Mouse (Mus musculus) embryonic facial prominence, embryonic 11.5 days (tissue): ENCODE data around the gene Gm10073. TPM values are rescaled to one million over a fixed set of nuclear protein-coding genes. Genes with fewer than 3 reads are reported as not detected.
A peak's percentile ranks its signal among the peaks of the same experiment; 100 is the strongest.
"Not testable (repeated sequence)": the region's sequence is repeated elsewhere in the genome, so short reads cannot be mapped to it uniquely, and the experiment has no call there.

Source experiments
- ATAC-seq: fragments of 200-750 bp; cut with Nextera tagmentation; replicated peaks from 2 replicates; pipeline ENCODE4 v1.8.0; 2017; ENCODE audit warnings: low read depth; ENCODE audit not compliant: insufficient number of reproducible peaks, low FRiP score, low TSS enrichment
- DNase-seq: peaks from one replicate; pipeline ENCODE4 v3.0.0-alpha.2; 2015; ENCODE audit warnings: low spot score
- H3K27ac ChIP-seq: fragments of 300-500 bp; sonication (generic); replicated peaks from 2 replicates; pipeline ENCODE4 v1.5.1; 2014; ENCODE audit warnings: mild to moderate bottlenecking, low read depth, low read length, control low read depth
- H3K27me3 ChIP-seq: fragments of 300-500 bp; sonication (generic); 2 replicates; pipeline ENCODE4 v1.6.1; 2014; ENCODE audit warnings: mild to moderate bottlenecking, low read length, moderate library complexity, mixed read lengths; ENCODE audit not compliant: control insufficient read depth, insufficient read depth
- H3K36me3 ChIP-seq: fragments of 300-500 bp; sonication (generic); replicated peaks from 2 replicates; pipeline ENCODE4 v1.6.1; 2014; ENCODE audit warnings: low read depth, mild to moderate bottlenecking, low read length, moderate library complexity, mixed read lengths; ENCODE audit not compliant: control insufficient read depth, insufficient read depth
- H3K4me1 ChIP-seq: fragments of 300-500 bp; sonication (generic); 2 replicates; pipeline ENCODE4 v1.6.1; 2014; ENCODE audit warnings: low read length, mixed read lengths; ENCODE audit not compliant: control insufficient read depth, insufficient read depth
- H3K4me2 ChIP-seq: fragments of 300-500 bp; sonication (generic); 2 replicates; pipeline ENCODE4 v1.6.1; 2014; ENCODE audit warnings: low read depth, mild to moderate bottlenecking, control low read depth, low read length, moderate library complexity
- H3K4me3 ChIP-seq: fragments of 300-500 bp; sonication (generic); 2 replicates; pipeline ENCODE4 v1.5.1; 2014; ENCODE audit warnings: low read depth, low read length, control low read depth
- H3K9ac ChIP-seq: fragments of 300-500 bp; sonication (generic); replicated peaks from 2 replicates; pipeline ENCODE4 v1.6.1; 2014; ENCODE audit warnings: mild to moderate bottlenecking, control low read depth, low read length
- H3K9me3 ChIP-seq: fragments of 300-500 bp; sonication (generic); replicated peaks from 2 replicates; pipeline ENCODE4 v1.6.1; 2016; ENCODE audit warnings: mild to moderate bottlenecking, low read length, inconsistent platforms, mixed read lengths; ENCODE audit not compliant: control insufficient read depth
- WGBS: fragments of 180-500 bp; shearing (Covaris S2); extraction: QIAGEN DNeasy Blood & Tissue Kit; methylation state at CpG from one replicate; pipeline ENCODE4 v1.1.7; 2014; 5-methylcytosine and 5-hydroxymethylcytosine counted together
- polyA plus RNA-seq: library from polyadenylated mRNA; unstranded; fragments of >200 nt; fragmentation: Nextera tagmentation; extraction: Ambion mirVana; gene quantifications from 2 replicates; pipeline ENCODE4 v1.2.1, GENCODE M21; 2014

Gm10073 gene
- 4.7 and 8.0 TPM in 2 replicates for polyA plus RNA-seq

GRCm38 (mm10) chr8:106573168-106573567 is at the start of gene Gm10073:
TSS of gene Gm10073 (minus strand) at chr8:106573461.
- not testable (repeated sequence) for H3K4me3 ChIP-seq, H3K4me2 ChIP-seq, H3K4me1 ChIP-seq, H3K9me3 ChIP-seq, H3K9ac ChIP-seq, DNase-seq, H3K27me3 ChIP-seq, H3K27ac ChIP-seq, ATAC-seq, H3K36me3 ChIP-seq
- WGBS: 50% methylated on average over 20 of the region's 20 CpGs

GRCm38 (mm10) chr8:106623016-106623415 is 49.8 kb upstream of the Gm10073 start:
- H3K4me2 ChIP-seq: no peak overlapping the region
- H3K27ac ChIP-seq: no peak overlapping the region
- H3K36me3 ChIP-seq: no peaks in the 10 kb centered on the region
- DNase-seq: no peak
- H3K4me1 ChIP-seq: no peaks in the 10 kb centered on the region
- H3K4me3 ChIP-seq: no peak overlapping the region
- H3K9ac ChIP-seq: no peak overlapping the region
- H3K27me3 ChIP-seq: no peaks in the 10 kb centered on the region
- ATAC-seq: no peak
- no peaks in the 10 kb centered on the region for H3K9me3 ChIP-seq
- WGBS: 55% methylated on average over 5 of the region's 5 CpGs

GRCm38 (mm10) chr8:106620488-106620887 is 47.2 kb upstream of the Gm10073 start:
- Histone ChIP-seq H3K4me3 (no peak overlapping the region), H3K4me1 (no peaks in the 10 kb centered on the region), H3K27ac (no peak overlapping the region)

GRCm38 (mm10) chr8:106619549-106620245 is 46.4 kb upstream of the Gm10073 start:
- peak; percentile 57; the same call in 1 of the 2 replicates for ATAC-seq
- Histone ChIP-seq H3K27me3 (no peaks in the 10 kb centered on the region), H3K4me3 (no peak overlapping the region), H3K9me3 (no peaks in the 10 kb centered on the region), H3K9ac (peak overlapping the region; percentile 32; the same call in 1 of the 2 replicates), H3K4me2 (no peak overlapping the region), H3K27ac (no peak overlapping the region), H3K36me3 (no peaks in the 10 kb centered on the region), H3K4me1 (peaks cover 4% of the 10 kb centered on the region; the same call in 1 of the 2 replicates)
- peak; percentile 71 for DNase-seq
- 42% methylated on average over 9 of the region's 9 CpGs for WGBS

More at GRCm38 (mm10) chr8:106620488-106620887, 47.2 kb upstream of the Gm10073 start:
- ATAC-seq (no peak), DNase-seq (no peak)
- no peaks in the 10 kb centered on the region for H3K27me3 ChIP-seq
- H3K9me3 ChIP-seq: no peaks in the 10 kb centered on the region
- 88% methylated on average over 2 of the region's 2 CpGs for WGBS
- no peak overlapping the region for H3K4me2 ChIP-seq
- H3K36me3 ChIP-seq: no peaks in the 10 kb centered on the region
- H3K9ac ChIP-seq: no peak overlapping the region

GRCm38 (mm10) chr8:106618324-106618723 is 45.1 kb upstream of the Gm10073 start:
- Histone ChIP-seq H3K27ac (no peak overlapping the region), H3K9me3 (no peaks in the 10 kb centered on the region), H3K4me2 (no peak overlapping the region), H3K36me3 (no peaks in the 10 kb centered on the region), H3K4me1 (peaks cover 5% of the 10 kb centered on the region; the same call in 1 of the 2 replicates), H3K27me3 (no peaks in the 10 kb centered on the region), H3K9ac (no peak overlapping the region), H3K4me3 (no peak overlapping the region)
- DNase-seq (no peak), ATAC-seq (no peak)
- 52% methylated on average over 6 of the region's 6 CpGs for WGBS

GRCm38 (mm10) chr8:106617865-106618264 is 44.6 kb upstream of the Gm10073 start:
- ATAC-seq: no peak
- peaks cover 5% of the 10 kb centered on the region; the same call in 1 of the 2 replicates for H3K4me1 ChIP-seq
- WGBS: 74% methylated on average over 6 of the region's 6 CpGs

GRCm38 (mm10) chr8:106617196-106617595 is 43.9 kb upstream of the Gm10073 start:
- Histone ChIP-seq H3K9me3 (no peaks in the 10 kb centered on the region), H3K4me1 (peaks cover 5% of the 10 kb centered on the region; the same call in 1 of the 2 replicates), H3K27ac (no peak overlapping the region), H3K27me3 (no peaks in the 10 kb centered on the region), H3K4me3 (no peak overlapping the region), H3K9ac (no peak overlapping the region), H3K4me2 (no peak overlapping the region), H3K36me3 (no peaks in the 10 kb centered on the region)
- no peak for DNase-seq
- 13% methylated on average over 6 of the region's 6 CpGs for WGBS
- no peak for ATAC-seq

More at GRCm38 (mm10) chr8:106617865-106618264, 44.6 kb upstream of the Gm10073 start:
- Histone ChIP-seq H3K27ac (no peak overlapping the region), H3K27me3 (no peaks in the 10 kb centered on the region), H3K4me3 (no peak overlapping the region), H3K9ac (no peak overlapping the region), H3K9me3 (no peaks in the 10 kb centered on the region), H3K4me2 (no peak overlapping the region), H3K36me3 (no peaks in the 10 kb centered on the region)
- no peak for DNase-seq

GRCm38 (mm10) chr8:106616679-106617078 is 43.4 kb upstream of the Gm10073 start:
- ATAC-seq: no peak

More at GRCm38 (mm10) chr8:106616679-106617078, 43.4 kb upstream of the Gm10073 start:
- H3K4me1 ChIP-seq: peaks cover 5% of the 10 kb centered on the region; the same call in 1 of the 2 replicates
- WGBS: 41% methylated on average over 4 of the region's 4 CpGs
- H3K9me3 ChIP-seq: no peaks in the 10 kb centered on the region
- no peak for DNase-seq
- H3K27ac ChIP-seq: no peak overlapping the region
- no peak overlapping the region for H3K4me3 ChIP-seq
- no peaks in the 10 kb centered on the region for H3K36me3 ChIP-seq
- no peaks in the 10 kb centered on the region for H3K27me3 ChIP-seq
- H3K4me2 ChIP-seq: no peak overlapping the region
- no peak overlapping the region for H3K9ac ChIP-seq
